Mouse (Mus musculus): ENCODE data around the gene Gm5039.
A peak's percentile ranks its signal among the peaks of the same experiment; 100 is the strongest.
"Not testable (repeated sequence)": the region's sequence is repeated elsewhere in the genome, so short reads cannot be mapped to it uniquely, and the experiment has no call there.

The Gm5039 gene

DNA sequence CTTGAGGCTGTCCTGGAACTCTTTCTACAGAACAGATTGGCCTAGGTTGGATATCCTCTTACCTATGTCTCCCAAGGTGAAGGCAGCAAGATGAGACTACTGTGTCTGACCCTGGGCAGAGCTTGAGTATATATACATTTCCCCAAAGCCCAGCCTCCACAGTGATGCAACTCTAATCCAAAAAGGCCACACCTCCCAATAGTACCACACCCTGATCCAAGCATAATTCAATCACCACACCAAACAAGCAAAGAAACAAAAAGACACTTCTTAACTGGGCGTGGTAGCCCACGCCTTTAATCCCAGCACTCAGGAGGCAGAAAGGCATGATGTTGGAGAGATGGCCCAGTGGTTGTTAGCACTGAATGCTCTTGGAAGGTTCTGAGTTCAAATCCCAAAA lies at the start of gene Gm5039:
Gene Gm5039, minus strand, starts transcription at position 101 of the 400 bp plus-strand sequence.
- not testable (repeated sequence) for DNase-seq (ENCODE audit: extremely low spot score, low read depth, low spot score)

DNA sequence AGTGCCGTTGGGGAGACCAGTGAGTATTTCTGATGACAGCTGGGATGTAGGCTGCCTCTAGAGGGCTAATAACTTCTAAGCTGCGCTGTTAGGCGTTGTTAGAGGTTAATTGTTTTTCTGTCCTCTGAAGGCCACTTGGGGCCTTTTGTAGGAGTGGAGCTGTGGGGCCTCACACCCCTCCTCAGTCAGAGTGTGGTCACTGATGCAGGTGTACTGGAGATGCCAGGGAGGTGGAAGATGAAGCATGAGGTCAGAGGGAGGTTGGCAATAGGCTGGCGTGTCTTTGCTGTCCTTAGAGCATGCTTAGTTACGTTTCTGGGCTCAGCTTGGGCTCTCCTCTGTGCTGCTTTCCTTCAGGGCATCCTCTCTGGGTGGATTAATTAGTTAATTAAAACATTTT lies 48.2 kb upstream of the Gm5039 start:
- DNase-seq (ENCODE audit: extremely low spot score, low read depth, low spot score), result no peak

- DNase-seq (ENCODE audit: extremely low spot score, low read depth, low spot score), result not testable (repeated sequence)
These were observed 46.5 kb upstream of the Gm5039 start for GRCm38 (mm10) chr12:88370321-88370720.

DNA sequence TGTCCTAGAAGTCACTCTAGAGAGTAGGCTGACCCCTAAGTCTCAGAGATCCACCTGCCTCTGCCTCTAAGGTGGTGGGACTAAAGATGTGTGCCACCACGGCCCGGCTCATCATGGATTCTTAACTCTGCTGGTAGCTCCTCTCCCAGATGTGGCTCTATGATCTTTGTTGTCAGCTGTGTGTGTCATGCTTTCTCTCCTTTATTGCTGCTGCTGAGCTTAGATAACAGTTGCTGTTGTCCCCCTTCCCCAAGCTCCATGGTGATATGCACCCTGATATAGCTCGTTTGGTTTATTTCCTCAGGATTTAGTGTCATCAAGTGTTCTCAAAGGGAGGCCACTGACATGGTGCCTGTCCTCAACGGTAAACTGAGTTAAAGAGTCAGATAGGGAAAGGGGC lies 45.9 kb upstream of the Gm5039 start:
- not testable (repeated sequence) for DNase-seq (ENCODE audit: extremely low spot score, low read depth, low spot score)

GRCm38 (mm10) chr12:88368618-88369017 lies 44.8 kb upstream of the Gm5039 start:
- DNase-seq (ENCODE audit: extremely low spot score, low read depth, low spot score), result no peak

- no peak for DNase-seq (ENCODE audit: extremely low spot score, low read depth, low spot score)
These were observed 43.8 kb upstream of the Gm5039 start for GRCm38 (mm10) chr12:88367673-88368072.

DNA sequence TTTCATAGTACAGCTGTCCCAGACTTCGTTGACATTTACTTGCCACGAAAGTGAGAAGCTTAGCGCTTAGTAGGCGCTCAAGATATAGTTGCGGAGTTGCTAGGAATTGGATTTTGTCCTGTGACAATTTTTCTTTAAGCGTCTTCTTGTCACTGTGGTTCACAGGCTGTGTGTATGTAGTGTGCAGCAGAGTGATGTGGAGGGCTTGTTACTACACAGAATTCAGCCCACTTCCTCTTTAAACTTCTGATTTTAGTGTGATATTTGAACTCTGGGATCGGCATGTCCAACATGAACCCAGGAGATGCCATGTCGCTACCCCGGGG lies 37.3 kb upstream of the Gm5039 start:
- no peak for DNase-seq (ENCODE audit: extremely low spot score, low read depth, low spot score)

DNA sequence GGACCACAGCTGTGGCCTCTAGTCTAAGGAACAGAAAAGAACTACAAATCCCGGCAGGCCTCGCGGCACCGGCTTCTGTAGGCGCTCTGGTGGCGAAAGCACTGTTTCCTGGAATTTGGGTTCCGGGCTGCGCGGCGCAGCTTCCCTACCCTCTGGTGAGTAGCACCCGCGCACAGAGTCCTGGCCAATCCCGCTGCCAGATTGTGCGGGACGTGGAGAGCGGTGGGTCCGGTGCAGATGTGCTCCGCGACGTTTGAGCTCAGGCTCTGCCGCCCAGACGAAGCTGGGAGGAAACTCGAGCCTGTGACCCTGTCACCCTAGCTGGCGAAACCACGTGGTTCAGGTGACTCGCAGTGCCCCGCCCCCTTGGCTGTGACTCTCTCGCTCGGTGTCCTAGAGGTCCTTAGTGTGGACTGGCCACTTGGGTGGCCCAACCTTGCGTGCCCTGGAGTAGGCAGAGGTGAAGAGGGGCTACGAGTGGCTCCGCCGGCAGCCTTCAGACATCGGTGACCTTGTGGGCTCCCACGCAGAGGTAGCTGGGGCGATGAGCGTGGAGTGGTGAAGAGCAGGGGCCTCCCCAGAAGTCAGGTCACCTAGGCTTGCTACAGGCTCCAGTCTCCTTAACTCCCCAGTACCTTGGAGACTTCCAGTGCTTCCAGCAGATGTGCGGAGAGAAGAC lies 36.8 kb upstream of the Gm5039 start, which contains the start of gene Adck1:
Gene Adck1, plus strand, starts transcription at position 114 of the 679 bp plus-strand sequence.
- DNase-seq (ENCODE audit: extremely low spot score, low read depth, low spot score), result peak; percentile 54

GRCm38 (mm10) chr12:88354182-88354702 lies 30.4 kb upstream of the Gm5039 start:
- no peak for DNase-seq (ENCODE audit: extremely low spot score, low read depth, low spot score)

GRCm38 (mm10) chr12:88341286-88341685 lies 17.5 kb upstream of the Gm5039 start:
- DNase-seq (ENCODE audit: extremely low spot score, low read depth, low spot score), result not testable (repeated sequence)

DNA sequence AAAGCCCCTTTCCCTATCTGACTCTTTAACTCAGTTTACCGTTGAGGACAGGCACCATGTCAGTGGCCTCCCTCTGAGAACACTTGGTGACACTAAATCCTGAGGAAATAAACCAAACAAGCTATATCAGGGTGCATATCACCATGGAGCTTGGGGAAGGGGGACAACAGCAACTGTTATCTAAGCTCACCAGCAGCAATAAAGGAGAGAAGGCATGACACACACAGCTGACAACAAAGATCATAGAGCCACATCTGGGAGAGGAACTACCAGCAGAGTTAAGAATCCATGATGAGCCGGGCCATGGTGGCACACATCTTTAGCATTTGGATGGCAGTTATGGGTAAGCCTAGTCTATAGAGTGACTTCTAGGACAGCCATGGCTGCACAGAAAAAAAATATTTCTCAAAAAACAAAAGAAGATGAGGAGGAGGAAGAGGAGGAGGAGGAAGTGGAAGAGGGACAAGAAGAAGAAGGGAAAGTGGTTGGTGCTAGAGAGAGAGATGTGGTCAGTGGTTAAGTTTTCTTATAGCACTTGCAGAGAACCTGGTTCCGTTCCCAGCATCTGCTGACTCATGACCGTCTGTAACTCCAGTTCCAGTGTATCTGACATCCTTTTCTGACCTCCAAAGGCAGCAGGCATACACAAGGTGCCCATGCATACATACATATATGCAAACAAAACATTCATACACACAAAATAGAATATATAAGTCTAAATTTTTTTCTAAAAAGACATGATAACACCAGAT lies 13.0 kb upstream of the Gm5039 start:
- not testable (repeated sequence) for DNase-seq (ENCODE audit: extremely low spot score, low read depth, low spot score)

DNA sequence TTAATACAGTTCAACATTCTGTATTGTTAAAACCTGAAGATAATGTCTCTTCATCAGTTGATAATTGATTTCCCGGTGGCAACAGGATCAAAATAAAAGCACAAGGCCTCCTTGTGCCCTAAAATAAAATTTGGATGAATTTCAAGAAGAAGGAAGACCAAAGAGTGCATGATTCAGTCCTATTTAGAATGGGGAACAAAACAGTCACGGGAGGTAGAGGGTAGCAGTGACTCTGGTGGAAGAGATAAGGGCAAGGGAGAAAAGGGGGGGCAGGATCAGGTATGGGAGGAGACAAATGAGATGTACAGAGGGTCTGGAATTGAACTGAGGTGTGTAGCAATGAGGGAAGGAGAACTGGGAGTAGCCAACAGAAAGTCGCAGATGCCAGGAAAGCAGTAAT lies 9.3 kb downstream of the Gm5039 start:
- DNase-seq (ENCODE audit: extremely low spot score, low read depth, low spot score), result no peak

- not testable (repeated sequence) for DNase-seq (ENCODE audit: extremely low spot score, low read depth, low spot score)
These were observed 26.7 kb downstream of the Gm5039 start for GRCm38 (mm10) chr12:88297171-88297570.

GRCm38 (mm10) chr12:88293082-88293481 lies 30.7 kb downstream of the Gm5039 start:
- DNase-seq (ENCODE audit: extremely low spot score, low read depth, low spot score), result not testable (repeated sequence)

GRCm38 (mm10) chr12:88285224-88285623 lies 38.6 kb downstream of the Gm5039 start:
- DNase-seq (ENCODE audit: extremely low spot score, low read depth, low spot score), result not testable (repeated sequence)

GRCm38 (mm10) chr12:88274400-88274799 lies 49.4 kb downstream of the Gm5039 start, which contains the start of gene Gm5662:
Gm5662 (minus strand) TSS chr12:88274500.
- DNase-seq (ENCODE audit: extremely low spot score, low read depth, low spot score), result not testable (repeated sequence)

Measured in hindlimb bud, embryonic 11.5 days (tissue).